Mouse (Mus musculus) ES-Bruce4 (cell line): ENCODE data around the gene Nhlh2. TPM values are rescaled to one million over a fixed set of nuclear protein-coding genes. Genes with fewer than 3 reads are reported as not detected.
A peak's percentile ranks its signal among the peaks of the same experiment; 100 is the strongest.

Experiments used
- H3K27ac ChIP-seq: 2 replicates; pipeline ENCODE4 v1.5.1; 2012; ENCODE audit warnings: low read length, inconsistent platforms; ENCODE audit not compliant: insufficient read depth
- H3K27me3 ChIP-seq: 2 replicates; pipeline ENCODE4 v1.6.1; 2012; ENCODE audit warnings: mild to moderate bottlenecking, low read length, inconsistent platforms; ENCODE audit not compliant: control insufficient read depth, poor library complexity, insufficient read depth, severe bottlenecking
- H3K36me3 ChIP-seq: 2 replicates; pipeline ENCODE4 v1.6.1; 2012; ENCODE audit warnings: inconsistent platforms, mild to moderate bottlenecking, low read length, moderate library complexity; ENCODE audit not compliant: control insufficient read depth, poor library complexity, insufficient read depth, severe bottlenecking
- H3K4me1 ChIP-seq: one replicate; pipeline ENCODE4 v1.8.1; 2011; ENCODE audit warnings: low read length; ENCODE audit not compliant: control insufficient read depth, insufficient read depth
- H3K4me3 ChIP-seq: 2 replicates; pipeline ENCODE4 v1.5.1; 2011; ENCODE audit warnings: low read depth, mild to moderate bottlenecking, low read length
- H3K9ac ChIP-seq: 2 replicates; pipeline ENCODE4 v1.6.1; 2012; ENCODE audit warnings: low read depth, mild to moderate bottlenecking, inconsistent platforms; ENCODE audit not compliant: poor library complexity, severe bottlenecking
- H3K9me3 ChIP-seq: replicated peaks from 2 replicates; pipeline ENCODE4 v1.6.1; 2012; ENCODE audit warnings: mild to moderate bottlenecking, low read length, inconsistent platforms; ENCODE audit not compliant: control insufficient read depth, poor library complexity, insufficient read depth, severe bottlenecking
- CTCF ChIP-seq: IDR thresholded peaks from one replicate; pipeline ENCODE4 v1.8.1; 2011; ENCODE audit warnings: low read depth, low read length
- EP300 ChIP-seq: IDR thresholded peaks from 2 replicates; pipeline ENCODE4 v1.6.1; 2011; ENCODE audit warnings: low read depth, low read length; ENCODE audit not compliant: insufficient read depth
- POLR2A ChIP-seq: IDR thresholded peaks from one replicate; pipeline ENCODE4 v1.8.1; 2011; ENCODE audit warnings: low read length; ENCODE audit not compliant: insufficient read depth
- polyA plus RNA-seq: library from polyadenylated mRNA; stranded (reverse); fragments of >200 nt; gene quantifications from 2 replicates; pipeline ENCODE4 v1.2.4, GENCODE M21; 2011; ENCODE audit warnings: low read depth; ENCODE audit not compliant: missing spikeins, insufficient read depth, insufficient read length

The Nhlh2 gene
- polyA plus RNA-seq, 1 experiment: not detected

DNA sequence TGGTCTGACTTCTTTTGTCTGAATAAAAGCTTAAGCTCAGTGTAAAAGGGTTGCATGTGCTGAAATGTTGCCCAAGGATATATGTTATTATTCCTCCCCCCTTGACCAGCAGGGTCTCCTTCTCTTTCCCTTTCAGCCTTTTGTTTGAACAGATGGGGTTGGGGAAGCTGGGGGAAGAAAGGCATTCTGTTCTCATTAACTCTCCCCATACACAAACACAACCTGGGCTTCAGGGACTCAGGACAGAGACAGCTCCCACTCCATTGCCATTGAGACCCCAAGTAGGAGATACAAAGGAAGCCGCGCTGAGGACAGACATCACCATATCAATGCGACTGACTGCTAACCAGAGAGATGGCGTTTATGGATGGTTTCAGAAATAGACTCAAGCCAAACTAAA is 46.0 kb downstream of the Nhlh2 start:
- H3K27ac ChIP-seq: no peak overlapping the region

DNA sequence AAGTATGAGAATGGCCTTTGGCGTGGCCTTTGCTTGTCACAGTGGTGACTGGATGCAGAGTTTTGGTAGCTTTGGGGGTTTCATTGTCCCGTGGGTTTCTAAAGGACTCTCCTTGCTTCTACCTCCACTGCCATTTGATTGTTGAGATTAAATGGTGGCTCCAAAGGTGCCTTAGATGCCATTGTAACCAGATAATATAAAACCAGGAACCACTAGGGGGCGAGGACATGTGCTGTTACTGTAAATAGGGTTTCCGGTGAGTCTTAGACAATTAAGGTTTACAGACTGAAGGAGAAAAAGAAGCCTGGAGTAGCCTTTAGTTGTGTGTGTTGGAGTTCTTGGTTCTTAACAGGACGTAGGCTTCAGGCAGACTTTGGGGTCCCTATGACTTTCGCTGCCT is 50.2 kb downstream of the Nhlh2 start:
- no peaks in the 10 kb centered on the region for H3K36me3 ChIP-seq
- TF ChIP-seq EP300: no peak
- TF ChIP-seq CTCF: no peak
- no peak for TF ChIP-seq POLR2A
- peaks cover 6% of the 10 kb centered on the region for H3K4me1 ChIP-seq
- H3K27me3 ChIP-seq: no peaks in the 10 kb centered on the region
- H3K9ac ChIP-seq: no peak overlapping the region
- H3K4me3 ChIP-seq: no peak overlapping the region
- H3K9me3 ChIP-seq: no peaks in the 10 kb centered on the region
- no peak overlapping the region for H3K27ac ChIP-seq

More for the DNA sequence above, 46.0 kb downstream of the Nhlh2 start:
- no peak overlapping the region for H3K9ac ChIP-seq
- H3K27me3 ChIP-seq: no peaks in the 10 kb centered on the region
- H3K4me1 ChIP-seq: peaks cover 2% of the 10 kb centered on the region
- H3K36me3 ChIP-seq: no peaks in the 10 kb centered on the region
- no peak for TF ChIP-seq CTCF
- peak; percentile 57 for TF ChIP-seq EP300
- no peaks in the 10 kb centered on the region for H3K9me3 ChIP-seq
- H3K4me3 ChIP-seq: no peak overlapping the region

DNA sequence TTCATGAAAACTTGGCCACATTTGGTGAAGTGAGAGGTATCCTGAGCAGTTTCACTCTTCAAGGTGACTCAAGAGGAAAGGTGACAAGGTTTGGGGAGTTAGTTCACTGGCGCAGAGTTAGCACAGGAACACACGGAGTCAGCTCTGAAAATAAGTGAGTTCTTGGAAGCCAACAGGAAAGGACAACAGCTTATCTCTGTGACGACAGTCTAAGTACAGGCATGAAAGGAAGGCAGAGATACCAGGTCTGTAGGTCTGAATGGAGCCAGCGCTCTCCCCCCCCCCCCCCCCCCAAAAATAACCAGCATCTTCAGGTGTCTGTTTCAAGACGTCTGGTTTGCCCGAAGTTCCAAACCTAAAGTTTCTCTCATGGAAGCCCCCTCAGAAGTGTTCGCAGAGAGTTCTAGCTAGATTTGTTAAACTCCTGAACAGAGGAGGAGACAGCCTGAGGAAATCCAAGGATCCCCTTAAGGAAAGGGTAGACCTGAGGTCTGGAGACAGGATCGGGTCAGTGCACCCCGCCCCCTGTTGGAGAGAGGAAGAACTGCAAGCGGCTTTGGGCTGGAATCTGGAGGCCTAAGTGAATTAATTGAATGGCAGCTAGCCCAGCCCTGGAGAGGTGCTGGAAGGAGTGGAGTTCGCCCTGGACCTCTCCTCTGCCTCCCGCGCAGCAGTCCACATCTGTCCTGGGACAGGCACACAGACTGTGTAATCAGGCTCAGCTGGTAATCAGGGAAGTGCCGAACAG is 52.2 kb downstream of the Nhlh2 start:
- H3K9me3 ChIP-seq: no peaks in the 10 kb centered on the region
- peaks cover 4% of the 10 kb centered on the region for H3K4me1 ChIP-seq
- H3K27me3 ChIP-seq: no peaks in the 10 kb centered on the region
- H3K36me3 ChIP-seq: no peaks in the 10 kb centered on the region
- H3K4me3 ChIP-seq: no peak overlapping the region
- TF ChIP-seq POLR2A (no peak), CTCF (peak; percentile 87), EP300 (0 out of 2 replicates have a peak, but pooled peaks have one; percentile 12)
- H3K9ac ChIP-seq: no peak overlapping the region
- peak overlapping the region; percentile 6 for H3K27ac ChIP-seq

DNA sequence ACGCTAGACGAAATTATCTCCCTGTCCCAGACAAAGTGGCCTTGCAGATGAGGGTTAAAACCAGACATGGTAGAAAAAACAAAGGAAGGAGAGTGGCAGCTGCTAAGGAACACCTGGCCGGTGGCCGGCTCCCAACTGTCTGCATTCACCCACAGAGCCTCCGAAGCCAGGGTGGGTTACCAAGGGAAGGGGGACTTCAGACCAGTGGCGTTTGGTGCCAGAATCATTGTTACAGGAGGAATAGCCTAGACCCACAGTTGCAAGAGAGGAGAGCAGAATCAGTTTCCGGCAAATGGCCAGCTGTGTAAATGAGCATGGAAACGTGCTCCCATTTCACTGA is 52.8 kb downstream of the Nhlh2 start:
- no peaks in the 10 kb centered on the region for H3K9me3 ChIP-seq
- peaks cover 4% of the 10 kb centered on the region for H3K4me1 ChIP-seq
- no peak overlapping the region for H3K4me3 ChIP-seq
- TF ChIP-seq POLR2A (no peak), CTCF (no peak), EP300 (0 out of 2 replicates have a peak, but pooled peaks have one; percentile 2)
- H3K27ac ChIP-seq: peak overlapping the region; percentile 6
- no peaks in the 10 kb centered on the region for H3K27me3 ChIP-seq
- no peaks in the 10 kb centered on the region for H3K36me3 ChIP-seq
- no peak overlapping the region for H3K9ac ChIP-seq

DNA sequence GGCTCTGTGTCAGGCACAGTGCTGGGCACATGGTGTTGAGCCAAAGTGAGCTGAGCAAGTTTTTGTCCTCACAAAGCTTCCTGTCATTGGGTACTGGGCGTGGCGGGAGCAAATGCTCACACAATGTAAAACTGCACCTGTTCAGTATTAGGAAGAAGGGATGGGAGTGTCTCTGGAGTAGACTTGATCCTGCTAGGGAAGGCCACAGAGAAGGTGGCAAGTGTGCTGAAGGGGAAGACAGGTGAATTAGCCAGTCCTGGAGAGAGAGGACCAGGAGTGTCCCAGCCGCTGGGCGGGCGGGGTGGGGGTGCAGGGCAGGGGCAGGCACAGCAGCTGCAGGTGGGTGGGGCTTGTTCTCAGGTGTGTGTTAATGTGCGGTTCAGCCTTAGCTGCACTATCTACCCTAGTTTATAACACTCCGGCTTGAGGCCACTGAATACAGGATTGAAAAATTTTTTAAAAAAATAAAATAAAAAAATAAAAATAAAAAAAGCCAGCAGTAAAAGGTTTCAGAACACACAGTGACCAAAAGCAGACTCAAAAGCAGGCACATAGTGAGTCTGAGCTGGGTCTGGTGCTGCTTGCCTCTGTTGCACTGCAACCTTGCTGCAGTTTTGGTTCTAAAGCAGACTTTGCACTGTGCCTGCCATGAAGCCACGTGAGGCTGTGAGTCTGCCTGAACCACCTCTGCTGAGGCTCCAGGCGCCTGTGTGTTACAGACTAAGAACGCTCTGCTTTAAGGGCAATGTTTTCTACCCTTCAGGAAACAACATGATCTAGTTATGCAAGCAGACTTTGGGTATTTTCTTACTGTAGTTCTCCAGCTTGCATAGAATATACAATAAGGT is 53.6 kb downstream of the Nhlh2 start:
- no peak overlapping the region for H3K27ac ChIP-seq

DNA sequence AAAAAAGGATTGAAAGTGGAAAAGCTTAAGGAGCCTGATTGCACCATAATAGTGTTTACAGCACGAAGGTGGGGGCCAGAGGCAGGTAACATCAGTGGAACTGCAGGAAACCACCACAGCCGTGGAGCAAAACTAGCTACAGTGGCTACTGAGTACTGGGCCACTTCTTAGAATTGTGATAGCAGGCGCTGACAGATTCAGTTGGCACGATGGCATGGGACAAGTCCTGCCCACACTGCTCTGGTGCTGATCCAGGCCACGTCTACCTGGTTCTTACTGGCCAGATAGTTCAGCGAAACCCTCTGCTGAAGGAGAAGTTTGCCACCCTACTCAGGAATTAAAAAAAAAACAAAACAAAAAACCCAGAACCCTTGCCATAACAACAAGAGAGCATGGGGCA is 54.7 kb downstream of the Nhlh2 start:
- TF ChIP-seq POLR2A (no peak), CTCF (no peak), EP300 (no peak)
- Histone ChIP-seq H3K27me3 (no peaks in the 10 kb centered on the region), H3K4me1 (peaks cover 4% of the 10 kb centered on the region), H3K27ac (no peak overlapping the region), H3K36me3 (no peaks in the 10 kb centered on the region), H3K4me3 (no peak overlapping the region), H3K9ac (no peak overlapping the region), H3K9me3 (no peaks in the 10 kb centered on the region)

More for the DNA sequence above, 53.6 kb downstream of the Nhlh2 start:
- Histone ChIP-seq H3K9me3 (no peaks in the 10 kb centered on the region), H3K27me3 (no peaks in the 10 kb centered on the region), H3K4me3 (no peak overlapping the region), H3K36me3 (no peaks in the 10 kb centered on the region), H3K9ac (no peak overlapping the region), H3K4me1 (peaks cover 4% of the 10 kb centered on the region)
- TF ChIP-seq EP300 (0 out of 2 replicates have a peak, but pooled peaks have one; percentile 22), POLR2A (no peak)

Other genes starting within 250 kb of the Nhlh2 start
- gene Mab21l3, start 161.1 kb upstream of the Nhlh2 start, polyA plus RNA-seq: 3.4 and 3.8 TPM in 2 replicates
- 0.85 and 1.8 TPM in 2 replicates for gene Slc22a15, start 85.6 kb upstream of the Nhlh2 start, polyA plus RNA-seq
- not detected in 2 replicates for gene Casq2, start 76.3 kb downstream of the Nhlh2 start, polyA plus RNA-seq
- 69.9 and 85.8 TPM in 2 replicates for gene Vangl1, start 194.6 kb downstream of the Nhlh2 start, polyA plus RNA-seq